Mouse (Mus musculus): ENCODE data around the gene Treh. TPM values are rescaled to one million over a fixed set of nuclear protein-coding genes. Genes with fewer than 3 reads are reported as not detected.

Gene Treh
- not detected for polyA plus RNA-seq (2017; shearing (Covaris generic))

GRCm38 (mm10) chr9:44673005-44673404, at the start of gene Treh:
TSS of gene Treh (plus strand) at chr9:44673233.

GRCm38 (mm10) chr9:44734524-44735494, 61.8 kb downstream of the Treh start, which contains the start of gene Phldb1:
TSS of gene Phldb1 (minus strand) at chr9:44735198.

Other genes starting within 250 kb of the Treh start
- gene Foxr1, start 232.1 kb upstream of the Treh start, polyA plus RNA-seq (2017; shearing (Covaris generic)), result 0.18 TPM
- gene Upk2, start 218.3 kb upstream of the Treh start, polyA plus RNA-seq (2017; shearing (Covaris generic)), result not detected
- gene Bcl9l, start 190.4 kb upstream of the Treh start, polyA plus RNA-seq (2017; shearing (Covaris generic)), result 10.4 TPM
- 127 TPM for gene Cxcr5, start 111.4 kb upstream of the Treh start, polyA plus RNA-seq (2017; shearing (Covaris generic))
- 45.6 TPM for gene Ddx6, start 68.3 kb upstream of the Treh start, polyA plus RNA-seq (2017; shearing (Covaris generic))
- gene Phldb1, start 62.0 kb downstream of the Treh start, polyA plus RNA-seq (2017; shearing (Covaris generic)), result 0.49 TPM
- gene Arcn1, start 94.6 kb downstream of the Treh start, polyA plus RNA-seq (2017; shearing (Covaris generic)), result 137 TPM
- 45.7 TPM for gene Ift46, start 94.7 kb downstream of the Treh start, polyA plus RNA-seq (2017; shearing (Covaris generic))
- 0.26 TPM for gene Tmem25, start 126.1 kb downstream of the Treh start, polyA plus RNA-seq (2017; shearing (Covaris generic))
- not detected for gene Ttc36, start 129.8 kb downstream of the Treh start, polyA plus RNA-seq (2017; shearing (Covaris generic))
- 30.4 TPM for gene Kmt2a, start 208.1 kb downstream of the Treh start, polyA plus RNA-seq (2017; shearing (Covaris generic))
- gene Atp5l, start 247.5 kb downstream of the Treh start, polyA plus RNA-seq (2017; shearing (Covaris generic)), result 370 TPM